Mouse (Mus musculus) olfactory bulb, adult 2 months (tissue): Measurements from ENCODE around the gene Cxcl10.

Source experiments
- CTCF ChIP-seq: fragments of 200-500 bp; IDR thresholded peaks from 2 replicates; pipeline ENCODE4 v1.5.1; 2012; ENCODE audit warnings: low read depth, mild to moderate bottlenecking, low read length, moderate library complexity; ENCODE audit not compliant: insufficient read depth
- POLR2A ChIP-seq: fragments of 200-500 bp; IDR thresholded peaks from 2 replicates; pipeline ENCODE4 v1.6.1; 2012; ENCODE audit warnings: mild to moderate bottlenecking, low read depth, low read length, moderate library complexity; ENCODE audit not compliant: insufficient read depth

GRCm38 (mm10) chr5:92370392-92370791, 21.7 kb upstream of the Cxcl10 start:
- no peak for TF ChIP-seq CTCF
- no peak for TF ChIP-seq POLR2A
